Mouse (Mus musculus): ENCODE measurements around the gene Nsl1. TPM values are rescaled to one million over a fixed set of nuclear protein-coding genes. Genes with fewer than 3 reads are reported as not detected.
A peak's percentile ranks its signal among the peaks of the same experiment; 100 is the strongest.

Nsl1 gene
- polyA plus RNA-seq, 1 experiment from 2014 or later, result 5.7 TPM

GRCm38 (mm10) chr1:191114868-191115267 lies 52.1 kb downstream of the Nsl1 start:
- Histone ChIP-seq H3K4me2 (ENCODE audit: low read depth, low read length) (no peak overlapping the region), H3K9me3 (ENCODE audit: low read length) (no peaks in the 10 kb centered on the region), H3K36me3 (replicated peaks; ENCODE audit: insufficient read depth, low read length) (no peaks in the 10 kb centered on the region), H3K27me3 (ENCODE audit: insufficient read depth, low read length) (no peaks in the 10 kb centered on the region), H3K27ac (ENCODE audit: low read depth) (peak overlapping the region; percentile 48), H3K9ac (replicated peaks) (no peak overlapping the region), H3K4me1 (ENCODE audit: insufficient read depth) (peaks cover 3% of the 10 kb centered on the region; the same call in 1 of the 2 replicates), H3K4me3 (ENCODE audit: low read depth, low read length) (no peak overlapping the region)
- TF ChIP-seq EP300 (IDR thresholded peaks at IDR 0.05; ENCODE audit: low read depth) (no peak), CTCF (IDR thresholded peaks at IDR 0.05; ENCODE audit: low read depth) (no peak)
- no peak for DNase-seq
- ATAC-seq, result 0 out of 2 replicates have a peak, but pooled peaks have one; percentile 22
- 43% methylated on average over 7 of the region's 7 CpGs for WGBS (ENCODE audit: insufficient replicate concordance)

DNA sequence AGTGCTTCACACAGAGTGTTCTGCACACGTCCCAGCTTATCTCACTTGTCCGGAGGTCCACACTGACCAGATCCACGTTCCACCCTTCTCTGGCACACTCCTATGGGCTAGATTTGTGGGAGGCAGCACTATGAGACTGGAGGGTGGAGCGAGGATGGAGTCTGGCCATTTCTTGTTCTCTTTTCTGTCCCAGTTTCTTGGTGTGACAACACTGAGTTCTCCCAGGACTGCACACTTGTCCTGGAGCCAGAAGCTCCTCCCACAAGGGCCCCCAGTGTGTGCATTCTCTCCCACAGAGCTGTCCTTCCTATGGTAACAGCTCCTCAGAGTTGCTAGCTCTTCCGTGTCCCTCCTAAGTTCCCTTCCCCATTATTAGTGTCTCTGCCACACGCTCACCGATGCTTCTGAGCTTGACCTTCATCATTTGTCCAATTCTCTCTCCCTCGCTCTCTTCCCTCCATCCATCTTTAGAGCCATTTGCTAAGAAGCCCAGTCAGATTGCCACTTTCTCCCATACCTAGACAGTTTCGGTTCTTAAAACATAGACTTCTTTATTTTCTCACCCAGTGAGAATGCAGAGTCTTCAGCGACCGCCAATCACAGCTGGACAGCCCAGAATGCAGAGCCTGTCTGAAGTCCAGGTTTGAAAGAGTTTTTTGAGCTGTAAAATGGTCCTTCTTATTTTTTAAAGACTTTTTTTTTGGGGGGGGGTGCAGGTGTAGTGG lies 52.9 kb downstream of the Nsl1 start:
- peaks cover 3% of the 10 kb centered on the region; the same call in 1 of the 2 replicates for H3K4me1 ChIP-seq (ENCODE audit: insufficient read depth)
- ATAC-seq (peak; percentile 16; the same call in 1 of the 2 replicates), DNase-seq (no peak)
- no peak overlapping the region for H3K9ac ChIP-seq (replicated peaks)
- no peaks in the 10 kb centered on the region for H3K36me3 ChIP-seq (replicated peaks; ENCODE audit: insufficient read depth, low read length)
- peak overlapping the region; percentile 48 for H3K27ac ChIP-seq (ENCODE audit: low read depth)
- no peaks in the 10 kb centered on the region for H3K27me3 ChIP-seq (ENCODE audit: insufficient read depth, low read length)
- WGBS (ENCODE audit: insufficient replicate concordance), result 63% methylated on average over 11 of the region's 11 CpGs
- H3K4me2 ChIP-seq (ENCODE audit: low read depth, low read length), result no peak overlapping the region
- H3K4me3 ChIP-seq (ENCODE audit: low read depth, low read length), result no peak overlapping the region
- H3K9me3 ChIP-seq (ENCODE audit: low read length), result no peaks in the 10 kb centered on the region
- TF ChIP-seq EP300 (IDR thresholded peaks at IDR 0.05; ENCODE audit: low read depth) (no peak), CTCF (IDR thresholded peaks at IDR 0.05; ENCODE audit: low read depth) (no peak)

- DNase-seq (no peak), ATAC-seq (no peak)
- Histone ChIP-seq H3K27ac (ENCODE audit: low read depth) (no peak overlapping the region), H3K9me3 (ENCODE audit: low read length) (no peaks in the 10 kb centered on the region), H3K27me3 (ENCODE audit: insufficient read depth, low read length) (0 out of 2 replicates have a peak, but pooled peaks cover 2% of the 10 kb centered on the region), H3K4me3 (ENCODE audit: low read depth, low read length) (no peak overlapping the region), H3K4me2 (ENCODE audit: low read depth, low read length) (no peak overlapping the region), H3K4me1 (ENCODE audit: insufficient read depth) (peaks cover 2% of the 10 kb centered on the region; the same call in 1 of the 2 replicates), H3K36me3 (replicated peaks; ENCODE audit: insufficient read depth, low read length) (no peaks in the 10 kb centered on the region), H3K9ac (replicated peaks) (no peak overlapping the region)
- TF ChIP-seq CTCF (IDR thresholded peaks at IDR 0.05; ENCODE audit: low read depth) (no peak), EP300 (IDR thresholded peaks at IDR 0.05; ENCODE audit: low read depth) (no peak)
- 55% methylated on average over 3 of the region's 3 CpGs for WGBS (ENCODE audit: insufficient replicate concordance)
These were observed 59.9 kb downstream of the Nsl1 start for GRCm38 (mm10) chr1:191122744-191123143.

DNA sequence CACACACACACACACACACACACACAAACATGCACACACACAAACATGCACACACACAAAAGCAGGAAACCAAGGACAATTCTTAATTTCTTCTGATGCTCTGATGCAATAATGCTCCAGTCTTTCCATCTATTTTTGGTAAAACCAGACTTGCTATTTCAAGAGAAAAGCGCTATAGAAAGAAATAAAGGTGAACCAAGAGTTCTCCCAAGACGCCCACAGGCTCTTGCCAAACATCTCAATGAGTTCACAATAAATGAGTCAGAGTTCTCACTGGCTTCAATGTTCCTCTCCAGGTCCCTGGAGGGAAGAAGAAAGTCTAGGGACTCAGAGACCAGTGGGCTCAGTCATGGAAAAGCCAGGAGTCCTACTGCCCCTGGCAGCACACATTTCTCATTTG lies 60.9 kb downstream of the Nsl1 start:
- DNase-seq, result no peak
- H3K9me3 ChIP-seq (ENCODE audit: low read length), result no peaks in the 10 kb centered on the region

GRCm38 (mm10) chr1:191124288-191124687 lies 61.5 kb downstream of the Nsl1 start:
- Histone ChIP-seq H3K27ac (ENCODE audit: low read depth) (no peak overlapping the region), H3K27me3 (ENCODE audit: insufficient read depth, low read length) (0 out of 2 replicates have a peak, but pooled peaks cover 2% of the 10 kb centered on the region), H3K4me1 (ENCODE audit: insufficient read depth) (peaks cover 2% of the 10 kb centered on the region; the same call in 1 of the 2 replicates), H3K9ac (replicated peaks) (no peak overlapping the region), H3K4me3 (ENCODE audit: low read depth, low read length) (no peak overlapping the region), H3K9me3 (ENCODE audit: low read length) (0 out of 2 replicates have a peak, but pooled peaks cover 2% of the 10 kb centered on the region), H3K36me3 (replicated peaks; ENCODE audit: insufficient read depth, low read length) (no peaks in the 10 kb centered on the region), H3K4me2 (ENCODE audit: low read depth, low read length) (no peak overlapping the region)
- 58% methylated on average over 4 of the region's 4 CpGs for WGBS (ENCODE audit: insufficient replicate concordance)
- ATAC-seq (no peak), DNase-seq (no peak)
- no peak for TF ChIP-seq EP300 (IDR thresholded peaks at IDR 0.05; ENCODE audit: low read depth)
- no peak for TF ChIP-seq CTCF (IDR thresholded peaks at IDR 0.05; ENCODE audit: low read depth)

More for the DNA sequence above, 60.9 kb downstream of the Nsl1 start:
- H3K4me1 ChIP-seq (ENCODE audit: insufficient read depth), result peaks cover 2% of the 10 kb centered on the region; the same call in 1 of the 2 replicates
- TF ChIP-seq CTCF (IDR thresholded peaks at IDR 0.05; ENCODE audit: low read depth) (no peak), EP300 (IDR thresholded peaks at IDR 0.05; ENCODE audit: low read depth) (no peak)
- no peak for ATAC-seq
- no peaks in the 10 kb centered on the region for H3K36me3 ChIP-seq (replicated peaks; ENCODE audit: insufficient read depth, low read length)
- 0 out of 2 replicates have a peak, but pooled peaks cover 2% of the 10 kb centered on the region for H3K27me3 ChIP-seq (ENCODE audit: insufficient read depth, low read length)
- no peak overlapping the region for H3K27ac ChIP-seq (ENCODE audit: low read depth)
- H3K4me3 ChIP-seq (ENCODE audit: low read depth, low read length), result no peak overlapping the region
- H3K4me2 ChIP-seq (ENCODE audit: low read depth, low read length), result no peak overlapping the region
- no peak overlapping the region for H3K9ac ChIP-seq (replicated peaks)
- 60% methylated on average over 2 of the region's 2 CpGs for WGBS (ENCODE audit: insufficient replicate concordance)

- Histone ChIP-seq H3K36me3 (replicated peaks; ENCODE audit: insufficient read depth, low read length) (no peaks in the 10 kb centered on the region), H3K9ac (replicated peaks) (0 out of 2 replicates have a peak overlapping the region, but pooled peaks have one; percentile 48), H3K4me1 (ENCODE audit: insufficient read depth) (peaks cover 2% of the 10 kb centered on the region; the same call in 1 of the 2 replicates), H3K4me2 (ENCODE audit: low read depth, low read length) (peak overlapping the region; percentile 70), H3K4me3 (ENCODE audit: low read depth, low read length) (peak overlapping the region; percentile 40), H3K27me3 (ENCODE audit: insufficient read depth, low read length) (0 out of 2 replicates have a peak, but pooled peaks cover 2% of the 10 kb centered on the region), H3K27ac (ENCODE audit: low read depth) (no peak overlapping the region), H3K9me3 (ENCODE audit: low read length) (0 out of 2 replicates have a peak, but pooled peaks cover 4% of the 10 kb centered on the region)
- ATAC-seq (peak; percentile 88), DNase-seq (peak; percentile 87)
- WGBS (ENCODE audit: insufficient replicate concordance), result 8% methylated on average over 37 of the region's 38 CpGs
- TF ChIP-seq EP300 (IDR thresholded peaks at IDR 0.05; ENCODE audit: low read depth), result no peak
- peak; percentile 88 for TF ChIP-seq CTCF (IDR thresholded peaks at IDR 0.05; ENCODE audit: low read depth)
These were observed 63.2 kb downstream of the Nsl1 start for GRCm38 (mm10) chr1:191125811-191126638.

All from liver, postnatal 0 days (tissue).